Mouse (Mus musculus) liver, embryonic 12.5 days (tissue): ENCODE results near the gene Dhx15. TPM values are rescaled to one million over a fixed set of nuclear protein-coding genes. Genes with fewer than 3 reads are reported as not detected.
A peak's percentile ranks its signal among the peaks of the same experiment; 100 is the strongest.

Source experiments
- ATAC-seq: fragments of 200-750 bp; cut with Nextera tagmentation; 2 replicates; pipeline ENCODE4 v1.8.0; 2017; ENCODE audit warnings: moderate number of reproducible peaks, mild to moderate bottlenecking, moderate library complexity
- H3K27ac ChIP-seq: fragments of 300-500 bp; sonication (generic); 2 replicates; pipeline ENCODE4 v1.5.1; 2016; ENCODE audit warnings: mild to moderate bottlenecking
- H3K27me3 ChIP-seq: fragments of 300-500 bp; sonication (generic); replicated peaks from 2 replicates; pipeline ENCODE4 v1.6.1; 2016; ENCODE audit warnings: mild to moderate bottlenecking, moderate library complexity
- H3K36me3 ChIP-seq: fragments of 300-500 bp; sonication (generic); 2 replicates; pipeline ENCODE4 v1.6.1; 2016; ENCODE audit warnings: mild to moderate bottlenecking, moderate library complexity
- H3K4me1 ChIP-seq: fragments of 300-500 bp; sonication (generic); 2 replicates; pipeline ENCODE4 v1.6.1; 2016
- H3K4me2 ChIP-seq: fragments of 300-500 bp; sonication (generic); 2 replicates; pipeline ENCODE4 v1.6.1; 2016; ENCODE audit warnings: mild to moderate bottlenecking, moderate library complexity
- H3K4me3 ChIP-seq: fragments of 300-500 bp; sonication (generic); 2 replicates; pipeline ENCODE4 v1.5.1; 2016; ENCODE audit warnings: mild to moderate bottlenecking, moderate library complexity
- H3K9ac ChIP-seq: fragments of 300-500 bp; sonication (generic); 2 replicates; pipeline ENCODE4 v1.6.1; 2016; ENCODE audit warnings: mild to moderate bottlenecking, moderate library complexity
- H3K9me3 ChIP-seq: fragments of 300-500 bp; sonication (generic); replicated peaks from 2 replicates; pipeline ENCODE4 v1.6.1; 2016; ENCODE audit warnings: mild to moderate bottlenecking, moderate library complexity
- WGBS: fragments of 180-500 bp; shearing (Covaris S2); methylation state at CpG from one replicate; pipeline ENCODE4 v1.1.7; 2016; ENCODE audit not compliant: insufficient replicate concordance; 5-methylcytosine and 5-hydroxymethylcytosine counted together
- polyA plus RNA-seq: library from polyadenylated mRNA; unstranded; fragments of >200 nt; fragmentation: Nextera tagmentation; extraction: Ambion mirVana; gene quantifications from 2 replicates; pipeline ENCODE4 v1.2.1, GENCODE M21; 2016

Dhx15 gene
- polyA plus RNA-seq, 1 experiment from 2014 or later: 118 TPM

- H3K4me1 ChIP-seq: peaks cover 6% of the 10 kb centered on the region
- no peak overlapping the region for H3K4me2 ChIP-seq
- no peak for ATAC-seq
- H3K9me3 ChIP-seq: no peaks in the 10 kb centered on the region
- H3K36me3 ChIP-seq: no peaks in the 10 kb centered on the region
- WGBS: 79% methylated on average over 6 of the region's 6 CpGs
- H3K27me3 ChIP-seq: peaks cover 23% of the 10 kb centered on the region
- no peak overlapping the region for H3K4me3 ChIP-seq
- H3K9ac ChIP-seq: no peak overlapping the region
- H3K27ac ChIP-seq: no peak overlapping the region
Observed at GRCm38 (mm10) chr5:52218238-52218637, 27.9 kb upstream of the Dhx15 start.

GRCm38 (mm10) chr5:52213143-52213900 lies 23.0 kb upstream of the Dhx15 start:
- H3K27me3 ChIP-seq: peaks cover 3% of the 10 kb centered on the region
- 45% methylated on average over 7 of the region's 7 CpGs for WGBS
- 0 out of 2 replicates have a peak overlapping the region, but pooled peaks have one; percentile 2 for H3K9ac ChIP-seq
- 0 out of 2 replicates have a peak overlapping the region, but pooled peaks have one; percentile 14 for H3K27ac ChIP-seq
- H3K4me1 ChIP-seq: peaks cover 15% of the 10 kb centered on the region
- H3K9me3 ChIP-seq: no peaks in the 10 kb centered on the region
- H3K4me2 ChIP-seq: peak overlapping the region; percentile 26; the same call in 1 of the 2 replicates
- no peaks in the 10 kb centered on the region for H3K36me3 ChIP-seq
- ATAC-seq: peak; percentile 86
- no peak overlapping the region for H3K4me3 ChIP-seq

- peak overlapping the region; percentile 98 for H3K9ac ChIP-seq
- H3K4me1 ChIP-seq: peaks cover 41% of the 10 kb centered on the region
- peak; percentile 30 for ATAC-seq
- H3K27me3 ChIP-seq: no peaks in the 10 kb centered on the region
- H3K36me3 ChIP-seq: no peaks in the 10 kb centered on the region
- H3K9me3 ChIP-seq: no peaks in the 10 kb centered on the region
- 31% methylated on average over 1 of the region's 1 CpGs for WGBS
- peak overlapping the region; percentile 82 for H3K27ac ChIP-seq
- H3K4me3 ChIP-seq: peak overlapping the region; percentile 98
- peak overlapping the region; percentile 81 for H3K4me2 ChIP-seq
Observed at GRCm38 (mm10) chr5:52191180-52191468, 810 bp upstream of the Dhx15 start.

- Histone ChIP-seq H3K36me3 (peaks cover 3% of the 10 kb centered on the region), H3K9me3 (no peaks in the 10 kb centered on the region), H3K4me1 (peaks cover 49% of the 10 kb centered on the region), H3K4me3 (peak overlapping the region; percentile 98), H3K27ac (peak overlapping the region; percentile 87), H3K27me3 (no peaks in the 10 kb centered on the region), H3K4me2 (peak overlapping the region; percentile 79), H3K9ac (peak overlapping the region; percentile 98)
- peak; percentile 70 for ATAC-seq
- under 1% methylated on average over 63 of the region's 63 CpGs for WGBS
Observed at GRCm38 (mm10) chr5:52189664-52190365, 499 bp downstream of the Dhx15 start.

GRCm38 (mm10) chr5:52188206-52188605 lies 2.1 kb downstream of the Dhx15 start:
- Histone ChIP-seq H3K27me3 (no peaks in the 10 kb centered on the region), H3K27ac (no peak overlapping the region), H3K36me3 (peaks cover 19% of the 10 kb centered on the region), H3K9me3 (no peaks in the 10 kb centered on the region), H3K9ac (peak overlapping the region; percentile 98), H3K4me1 (peaks cover 49% of the 10 kb centered on the region), H3K4me2 (peak overlapping the region; percentile 79), H3K4me3 (peak overlapping the region; percentile 98)
- ATAC-seq: no peak
- WGBS: 5% methylated on average over 3 of the region's 3 CpGs

- H3K4me2 ChIP-seq: no peak overlapping the region
- no peak overlapping the region for H3K27ac ChIP-seq
- H3K27me3 ChIP-seq: no peaks in the 10 kb centered on the region
- 0 out of 2 replicates have a peak, but pooled peaks cover 5% of the 10 kb centered on the region for H3K4me1 ChIP-seq
- H3K4me3 ChIP-seq: no peak overlapping the region
- ATAC-seq: no peak
- H3K36me3 ChIP-seq: peaks cover 63% of the 10 kb centered on the region
- H3K9me3 ChIP-seq: no peaks in the 10 kb centered on the region
- WGBS: 60% methylated on average over 1 of the region's 1 CpGs
- no peak overlapping the region for H3K9ac ChIP-seq
Observed at GRCm38 (mm10) chr5:52177326-52177725, 13.0 kb downstream of the Dhx15 start.

GRCm38 (mm10) chr5:52168468-52168867 lies 21.8 kb downstream of the Dhx15 start:
- H3K27me3 ChIP-seq: no peaks in the 10 kb centered on the region
- H3K36me3 ChIP-seq: peaks cover 63% of the 10 kb centered on the region
- 27% methylated on average over 2 of the region's 2 CpGs for WGBS
- no peak overlapping the region for H3K4me2 ChIP-seq
- no peak overlapping the region for H3K9ac ChIP-seq
- no peaks in the 10 kb centered on the region for H3K4me1 ChIP-seq
- H3K9me3 ChIP-seq: no peaks in the 10 kb centered on the region
- no peak for ATAC-seq
- H3K4me3 ChIP-seq: no peak overlapping the region
- no peak overlapping the region for H3K27ac ChIP-seq

- no peak overlapping the region for H3K4me3 ChIP-seq
Observed at GRCm38 (mm10) chr5:52149138-52149537, 41.2 kb downstream of the Dhx15 start.

GRCm38 (mm10) chr5:52147141-52147540 lies 43.2 kb downstream of the Dhx15 start:
- H3K4me1 ChIP-seq: peaks cover 4% of the 10 kb centered on the region; the same call in 1 of the 2 replicates
- no peak overlapping the region for H3K4me2 ChIP-seq
- no peak overlapping the region for H3K4me3 ChIP-seq
- no peaks in the 10 kb centered on the region for H3K27me3 ChIP-seq
- 75% methylated on average over 4 of the region's 4 CpGs for WGBS
- no peak overlapping the region for H3K27ac ChIP-seq
- H3K36me3 ChIP-seq: peaks cover 63% of the 10 kb centered on the region
- ATAC-seq: no peak
- H3K9ac ChIP-seq: no peak overlapping the region
- H3K9me3 ChIP-seq: no peaks in the 10 kb centered on the region

More at GRCm38 (mm10) chr5:52149138-52149537, 41.2 kb downstream of the Dhx15 start:
- H3K27ac ChIP-seq: no peak overlapping the region
- H3K9me3 ChIP-seq: no peaks in the 10 kb centered on the region
- H3K9ac ChIP-seq: no peak overlapping the region
- WGBS: 59% methylated on average over 3 of the region's 3 CpGs
- no peaks in the 10 kb centered on the region for H3K27me3 ChIP-seq
- H3K36me3 ChIP-seq: peaks cover 66% of the 10 kb centered on the region
- no peak for ATAC-seq
- peaks cover 4% of the 10 kb centered on the region; the same call in 1 of the 2 replicates for H3K4me1 ChIP-seq
- H3K4me2 ChIP-seq: no peak overlapping the region

GRCm38 (mm10) chr5:52145684-52146083 lies 44.6 kb downstream of the Dhx15 start:
- H3K27me3 ChIP-seq: no peaks in the 10 kb centered on the region
- 70% methylated on average over 6 of the region's 6 CpGs for WGBS
- H3K4me3 ChIP-seq: no peak overlapping the region
- peaks cover 69% of the 10 kb centered on the region for H3K36me3 ChIP-seq
- peaks cover 4% of the 10 kb centered on the region; the same call in 1 of the 2 replicates for H3K4me1 ChIP-seq
- no peak overlapping the region for H3K4me2 ChIP-seq
- no peaks in the 10 kb centered on the region for H3K9me3 ChIP-seq
- peak; percentile 66 for ATAC-seq
- H3K9ac ChIP-seq: no peak overlapping the region
- H3K27ac ChIP-seq: no peak overlapping the region

- 72% methylated on average over 9 of the region's 9 CpGs for WGBS
- H3K9ac ChIP-seq: no peak overlapping the region
- H3K9me3 ChIP-seq: no peaks in the 10 kb centered on the region
- H3K4me1 ChIP-seq: peaks cover 4% of the 10 kb centered on the region; the same call in 1 of the 2 replicates
- H3K36me3 ChIP-seq: peaks cover 68% of the 10 kb centered on the region
- H3K27me3 ChIP-seq: no peaks in the 10 kb centered on the region
- H3K4me3 ChIP-seq: no peak overlapping the region
- no peak for ATAC-seq
- no peak overlapping the region for H3K4me2 ChIP-seq
- no peak overlapping the region for H3K27ac ChIP-seq
Observed at GRCm38 (mm10) chr5:52141936-52142335, 48.4 kb downstream of the Dhx15 start.

GRCm38 (mm10) chr5:52138819-52139218 lies 51.5 kb downstream of the Dhx15 start:
- no peak overlapping the region for H3K9ac ChIP-seq
- peaks cover 48% of the 10 kb centered on the region for H3K36me3 ChIP-seq
- no peak overlapping the region for H3K27ac ChIP-seq
- 0 out of 2 replicates have a peak, but pooled peaks have one; percentile 21 for ATAC-seq
- no peak overlapping the region for H3K4me2 ChIP-seq
- H3K4me3 ChIP-seq: no peak overlapping the region
- WGBS: 85% methylated on average over 6 of the region's 6 CpGs
- no peaks in the 10 kb centered on the region for H3K27me3 ChIP-seq
- no peaks in the 10 kb centered on the region for H3K4me1 ChIP-seq
- no peaks in the 10 kb centered on the region for H3K9me3 ChIP-seq
